Mouse (Mus musculus) kidney, adult 2 months (tissue): ENCODE measurements at regions not wholly inside any gene's neighbourhood (a gene's known extent, or its start where the extent isn't known, plus 50 kb on each side); places are given as distances from the start of the nearest gene placed in this dataset.

Source experiments
- CTCF ChIP-seq: fragments of 200-500 bp; conservative IDR thresholded peaks from 2 replicates; pipeline ENCODE4 v1.5.1; 2011; ENCODE audit warnings: low read depth, mild to moderate bottlenecking, control low read depth, low read length, moderate library complexity, mixed read lengths; ENCODE audit not compliant: insufficient read depth, insufficient read length
- POLR2A ChIP-seq: fragments of 200-500 bp; IDR thresholded peaks from one replicate; pipeline ENCODE4 v1.6.1; 2011; ENCODE audit warnings: low read depth, low read length, control low read depth

DNA sequence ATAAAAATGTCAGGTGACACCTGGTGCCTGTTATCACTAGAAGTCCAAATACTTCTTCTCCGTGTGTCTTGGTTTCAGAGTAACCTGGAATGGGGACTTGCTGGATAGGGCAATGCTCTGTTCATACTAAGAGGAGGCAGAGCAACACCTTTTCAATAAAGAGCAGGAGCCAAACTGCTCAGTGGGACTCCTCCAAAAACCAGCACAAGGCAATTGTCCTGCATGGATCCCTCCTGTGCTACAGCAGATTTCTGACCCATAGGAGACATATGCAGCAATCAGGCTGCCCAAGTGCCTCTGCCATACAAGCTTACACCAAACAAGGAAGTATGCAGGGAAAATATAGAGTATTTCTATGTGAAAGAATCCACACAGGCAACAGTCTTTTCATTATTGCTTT lies 1178.7 kb downstream of the Ntrk3 start:
- no peak for TF ChIP-seq POLR2A
- no peak for TF ChIP-seq CTCF
